Mouse (Mus musculus): ENCODE data around the gene Chil1.

- TF ChIP-seq EP300 (IDR thresholded peaks at IDR 0.05; ENCODE audit: low read depth) (no peak), CTCF (IDR thresholded peaks at IDR 0.05; ENCODE audit: low read depth) (peak; percentile 95)
Observed at GRCm38 (mm10) chr1:134151655-134152412, 30.1 kb upstream of the Chil1 start.

Measured in liver, postnatal 0 days (tissue).